Mouse (Mus musculus) cerebral cortex, adult 2 months (tissue): ENCODE measurements around the gene Gcnt1.

Experiments used
- WGBS: fragments of 180-500 bp; shearing (Covaris S2); methylation state at CpG from one replicate; pipeline ENCODE4 v1.1.7; 2018; 5-methylcytosine and 5-hydroxymethylcytosine counted together

Gcnt1 gene

GRCm38 (mm10) chr19:17364741-17365140 is 7.9 kb downstream of the Gcnt1 start:
- WGBS, result 36% methylated on average over 3 of the region's 3 CpGs

- 84% methylated on average over 2 of the region's 2 CpGs for WGBS
These were observed 11.5 kb downstream of the Gcnt1 start for GRCm38 (mm10) chr19:17361181-17361580.

GRCm38 (mm10) chr19:17359315-17359890 is 13.2 kb downstream of the Gcnt1 start:
- WGBS, result 82% methylated on average over 14 of the region's 14 CpGs

- 74% methylated on average over 3 of the region's 3 CpGs for WGBS
These were observed 15.3 kb downstream of the Gcnt1 start for GRCm38 (mm10) chr19:17357391-17357790.

GRCm38 (mm10) chr19:17356932-17357331 is 15.7 kb downstream of the Gcnt1 start:
- WGBS, result 70% methylated on average over 6 of the region's 6 CpGs

GRCm38 (mm10) chr19:17355950-17356867 is 16.4 kb downstream of the Gcnt1 start:
- 4% methylated on average over 47 of the region's 50 CpGs for WGBS

GRCm38 (mm10) chr19:17355361-17355760 is 17.3 kb downstream of the Gcnt1 start:
- WGBS, result 43% methylated on average over 4 of the region's 4 CpGs

- 71% methylated on average over 4 of the region's 4 CpGs for WGBS
These were observed 17.8 kb downstream of the Gcnt1 start for GRCm38 (mm10) chr19:17354797-17355196.

GRCm38 (mm10) chr19:17354362-17354761 is 18.3 kb downstream of the Gcnt1 start:
- WGBS, result 84% methylated on average over 4 of the region's 4 CpGs

GRCm38 (mm10) chr19:17353727-17354126 is 18.9 kb downstream of the Gcnt1 start:
- WGBS, result 85% methylated on average over 8 of the region's 8 CpGs

- WGBS, result 94% methylated on average over 2 of the region's 2 CpGs
These were observed 24.8 kb downstream of the Gcnt1 start for GRCm38 (mm10) chr19:17347852-17348251.

GRCm38 (mm10) chr19:17346716-17347474 is 25.7 kb downstream of the Gcnt1 start:
- 97% methylated on average over 3 of the region's 3 CpGs for WGBS

- 89% methylated on average over 7 of the region's 7 CpGs for WGBS
These were observed 27.8 kb downstream of the Gcnt1 start for GRCm38 (mm10) chr19:17344881-17345280.

GRCm38 (mm10) chr19:17339563-17339962 is 33.1 kb downstream of the Gcnt1 start:
- 80% methylated on average over 2 of the region's 2 CpGs for WGBS

GRCm38 (mm10) chr19:17337057-17337679 is 35.5 kb downstream of the Gcnt1 start:
- WGBS, result 71% methylated on average over 7 of the region's 7 CpGs

- 80% methylated on average over 7 of the region's 7 CpGs for WGBS
These were observed 36.0 kb downstream of the Gcnt1 start for GRCm38 (mm10) chr19:17336646-17337045.

GRCm38 (mm10) chr19:17334644-17335333 is 37.9 kb downstream of the Gcnt1 start:
- WGBS, result 86% methylated on average over 12 of the region's 12 CpGs

GRCm38 (mm10) chr19:17333043-17333442 is 39.6 kb downstream of the Gcnt1 start:
- 62% methylated on average over 7 of the region's 7 CpGs for WGBS

- 96% methylated on average over 10 of the region's 10 CpGs for WGBS
These were observed 43.7 kb downstream of the Gcnt1 start for GRCm38 (mm10) chr19:17328916-17329315.

GRCm38 (mm10) chr19:17327881-17328404 is 44.7 kb downstream of the Gcnt1 start:
- WGBS, result 86% methylated on average over 6 of the region's 6 CpGs

GRCm38 (mm10) chr19:17323689-17324241 is 48.9 kb downstream of the Gcnt1 start:
- 91% methylated on average over 5 of the region's 5 CpGs for WGBS
